Mouse (Mus musculus) liver, embryonic 13.5 days (tissue): ENCODE data around the gene Rtn4r. TPM values are rescaled to one million over a fixed set of nuclear protein-coding genes. Genes with fewer than 3 reads are reported as not detected.

Experiments used
- ATAC-seq: fragments of 200-750 bp; cut with Nextera tagmentation; 2 replicates; pipeline ENCODE4 v1.8.0; 2017; ENCODE audit warnings: low read depth, mild to moderate bottlenecking, moderate number of reproducible peaks, moderate library complexity
- DNase-seq: peaks from one replicate; pipeline ENCODE4 v3.0.0; 2022
- H3K27ac ChIP-seq: fragments of 300-500 bp; sonication (generic); 2 replicates; pipeline ENCODE4 v1.5.1; 2015; ENCODE audit warnings: moderate library complexity, mild to moderate bottlenecking, inconsistent platforms
- H3K27me3 ChIP-seq: fragments of 300-500 bp; sonication (generic); 2 replicates; pipeline ENCODE4 v1.6.1; 2015; ENCODE audit warnings: mild to moderate bottlenecking, inconsistent platforms
- H3K36me3 ChIP-seq: fragments of 300-500 bp; sonication (generic); 2 replicates; pipeline ENCODE4 v1.6.1; 2015; ENCODE audit warnings: mild to moderate bottlenecking, inconsistent platforms
- H3K4me1 ChIP-seq: fragments of 300-500 bp; sonication (generic); replicated peaks from 2 replicates; pipeline ENCODE4 v1.6.1; 2015; ENCODE audit warnings: inconsistent platforms
- H3K4me2 ChIP-seq: fragments of 300-500 bp; sonication (generic); 2 replicates; pipeline ENCODE4 v1.6.1; 2015; ENCODE audit warnings: inconsistent platforms, mild to moderate bottlenecking, moderate library complexity
- H3K4me3 ChIP-seq: fragments of 300-500 bp; sonication (generic); replicated peaks from 2 replicates; pipeline ENCODE4 v1.5.1; 2015; ENCODE audit warnings: mild to moderate bottlenecking, inconsistent platforms
- H3K9ac ChIP-seq: fragments of 300-500 bp; sonication (generic); 2 replicates; pipeline ENCODE4 v1.6.1; 2015; ENCODE audit warnings: mild to moderate bottlenecking, inconsistent platforms
- H3K9me3 ChIP-seq: fragments of 300-500 bp; sonication (generic); replicated peaks from 2 replicates; pipeline ENCODE4 v1.6.1; 2016; ENCODE audit warnings: inconsistent platforms
- WGBS: fragments of 180-500 bp; shearing (Covaris S2); methylation state at CpG from one replicate; pipeline ENCODE4 v1.1.7; 2015; ENCODE audit not compliant: insufficient replicate concordance; 5-methylcytosine and 5-hydroxymethylcytosine counted together
- polyA plus RNA-seq: library from polyadenylated mRNA; unstranded; fragments of >200 nt; fragmentation: Nextera tagmentation; extraction: Ambion mirVana; gene quantifications from 2 replicates; pipeline ENCODE4 v1.2.1, GENCODE M21; 2015

Gene Rtn4r
- polyA plus RNA-seq, 1 experiment from 2014 or later, result 0.33 TPM

- H3K36me3 ChIP-seq, result no peaks in the 10 kb centered on the region
- H3K4me3 ChIP-seq, result no peak overlapping the region
- H3K9me3 ChIP-seq, result no peaks in the 10 kb centered on the region
- H3K27ac ChIP-seq, result no peak overlapping the region
- WGBS, result 58% methylated on average over 3 of the region's 3 CpGs
- no peak overlapping the region for H3K4me2 ChIP-seq
- H3K4me1 ChIP-seq, result peaks cover 15% of the 10 kb centered on the region
- no peak overlapping the region for H3K9ac ChIP-seq
- ATAC-seq (no peak), DNase-seq (no peak)
- H3K27me3 ChIP-seq, result peaks cover 65% of the 10 kb centered on the region
These were observed 1.2 kb upstream of the Rtn4r start for GRCm38 (mm10) chr16:18126211-18126610.

GRCm38 (mm10) chr16:18127871-18128563, 575 bp downstream of the Rtn4r start:
- peak overlapping the region; percentile 75 for H3K4me2 ChIP-seq
- ATAC-seq (no peak), DNase-seq (no peak)
- H3K36me3 ChIP-seq, result no peaks in the 10 kb centered on the region
- no peaks in the 10 kb centered on the region for H3K9me3 ChIP-seq
- WGBS, result 2% methylated on average over 52 of the region's 52 CpGs
- no peak overlapping the region for H3K27ac ChIP-seq
- peaks cover 15% of the 10 kb centered on the region for H3K4me1 ChIP-seq
- H3K27me3 ChIP-seq, result peaks cover 71% of the 10 kb centered on the region
- H3K9ac ChIP-seq, result no peak overlapping the region; the same call in 1 of the 2 replicates
- H3K4me3 ChIP-seq, result peak overlapping the region; percentile 58

GRCm38 (mm10) chr16:18128564-18128935, 1.1 kb downstream of the Rtn4r start:
- Histone ChIP-seq H3K27ac (no peak overlapping the region), H3K4me3 (no peak overlapping the region), H3K9me3 (no peaks in the 10 kb centered on the region), H3K36me3 (no peaks in the 10 kb centered on the region), H3K4me1 (peaks cover 19% of the 10 kb centered on the region), H3K27me3 (peaks cover 71% of the 10 kb centered on the region), H3K9ac (no peak overlapping the region), H3K4me2 (peak overlapping the region; percentile 75; the same call in 1 of the 2 replicates)
- WGBS, result 58% methylated on average over 6 of the region's 6 CpGs
- DNase-seq (no peak), ATAC-seq (no peak)

- Histone ChIP-seq H3K4me1 (peaks cover 20% of the 10 kb centered on the region), H3K27me3 (peaks cover 66% of the 10 kb centered on the region), H3K9ac (no peak overlapping the region), H3K4me3 (no peak overlapping the region), H3K36me3 (no peaks in the 10 kb centered on the region), H3K9me3 (no peaks in the 10 kb centered on the region), H3K27ac (no peak overlapping the region), H3K4me2 (no peak overlapping the region)
- WGBS, result 61% methylated on average over 5 of the region's 5 CpGs
- ATAC-seq (no peak), DNase-seq (no peak)
These were observed 2.0 kb downstream of the Rtn4r start for GRCm38 (mm10) chr16:18129413-18129812.

- DNase-seq (no peak), ATAC-seq (no peak)
- peaks cover 58% of the 10 kb centered on the region for H3K27me3 ChIP-seq
- no peak overlapping the region for H3K9ac ChIP-seq
- H3K4me3 ChIP-seq, result no peak overlapping the region
- no peak overlapping the region for H3K27ac ChIP-seq
- H3K9me3 ChIP-seq, result no peaks in the 10 kb centered on the region
- H3K36me3 ChIP-seq, result no peaks in the 10 kb centered on the region
- whole genome bisulfite sequencing, result 49% methylated on average over 4 of the region's 4 CpGs
- peaks cover 29% of the 10 kb centered on the region for H3K4me1 ChIP-seq
- H3K4me2 ChIP-seq, result no peak overlapping the region
These were observed 2.8 kb downstream of the Rtn4r start for GRCm38 (mm10) chr16:18130288-18130687.

GRCm38 (mm10) chr16:18130705-18131104, 3.3 kb downstream of the Rtn4r start:
- H3K4me2 ChIP-seq, result no peak overlapping the region
- no peak overlapping the region for H3K27ac ChIP-seq
- peaks cover 32% of the 10 kb centered on the region for H3K4me1 ChIP-seq
- no peaks in the 10 kb centered on the region for H3K9me3 ChIP-seq
- no peak overlapping the region for H3K9ac ChIP-seq
- DNase-seq (no peak), ATAC-seq (no peak)
- peaks cover 54% of the 10 kb centered on the region for H3K27me3 ChIP-seq
- H3K36me3 ChIP-seq, result no peaks in the 10 kb centered on the region
- H3K4me3 ChIP-seq, result no peak overlapping the region

- Histone ChIP-seq H3K4me2 (no peak overlapping the region), H3K36me3 (no peaks in the 10 kb centered on the region), H3K27me3 (peaks cover 47% of the 10 kb centered on the region), H3K4me3 (no peak overlapping the region), H3K4me1 (peaks cover 32% of the 10 kb centered on the region), H3K9me3 (no peaks in the 10 kb centered on the region), H3K27ac (no peak overlapping the region), H3K9ac (no peak overlapping the region)
- 73% methylated on average over 11 of the region's 11 CpGs for WGBS
- ATAC-seq (no peak), DNase-seq (no peak)
These were observed 4.0 kb downstream of the Rtn4r start for GRCm38 (mm10) chr16:18131245-18131939.

GRCm38 (mm10) chr16:18132026-18132425, 4.6 kb downstream of the Rtn4r start:
- H3K4me2 ChIP-seq, result no peak overlapping the region
- H3K9ac ChIP-seq, result no peak overlapping the region
- H3K9me3 ChIP-seq, result no peaks in the 10 kb centered on the region
- no peak overlapping the region for H3K4me3 ChIP-seq
- WGBS, result 70% methylated on average over 1 of the region's 1 CpGs
- H3K4me1 ChIP-seq, result peaks cover 28% of the 10 kb centered on the region
- no peaks in the 10 kb centered on the region for H3K36me3 ChIP-seq
- DNase-seq (no peak), ATAC-seq (no peak)
- H3K27me3 ChIP-seq, result peaks cover 41% of the 10 kb centered on the region
- H3K27ac ChIP-seq, result no peak overlapping the region

GRCm38 (mm10) chr16:18132575-18132974, 5.1 kb downstream of the Rtn4r start:
- Histone ChIP-seq H3K27ac (no peak overlapping the region), H3K27me3 (peaks cover 35% of the 10 kb centered on the region), H3K9me3 (no peaks in the 10 kb centered on the region), H3K4me1 (peaks cover 22% of the 10 kb centered on the region), H3K9ac (no peak overlapping the region), H3K4me3 (no peak overlapping the region), H3K36me3 (no peaks in the 10 kb centered on the region), H3K4me2 (no peak overlapping the region)
- WGBS, result 54% methylated on average over 3 of the region's 3 CpGs
- ATAC-seq, result no peak
- no peak for DNase-seq

GRCm38 (mm10) chr16:18133133-18133920, 5.9 kb downstream of the Rtn4r start:
- Histone ChIP-seq H3K4me1 (peaks cover 17% of the 10 kb centered on the region), H3K9me3 (no peaks in the 10 kb centered on the region), H3K9ac (no peak overlapping the region), H3K36me3 (no peaks in the 10 kb centered on the region), H3K27me3 (peaks cover 28% of the 10 kb centered on the region), H3K27ac (no peak overlapping the region), H3K4me3 (no peak overlapping the region), H3K4me2 (no peak overlapping the region)
- ATAC-seq (no peak), DNase-seq (no peak)
- 63% methylated on average over 5 of the region's 5 CpGs for WGBS

GRCm38 (mm10) chr16:18135196-18135595, 7.8 kb downstream of the Rtn4r start:
- Histone ChIP-seq H3K9ac (no peak overlapping the region), H3K27me3 (peaks cover 11% of the 10 kb centered on the region; the same call in 1 of the 2 replicates), H3K27ac (peak overlapping the region; percentile 23; the same call in 1 of the 2 replicates), H3K9me3 (no peaks in the 10 kb centered on the region), H3K36me3 (no peaks in the 10 kb centered on the region), H3K4me3 (no peak overlapping the region), H3K4me2 (no peak overlapping the region), H3K4me1 (peaks cover 17% of the 10 kb centered on the region)
- WGBS, result 63% methylated on average over 5 of the region's 5 CpGs
- no peak for DNase-seq
- ATAC-seq, result no peak
